Mouse (Mus musculus): ENCODE measurements around the gene Tshz2.

Gene Tshz2

GRCm38 (mm10) chr2:169952981-169953380 lies 320.2 kb downstream of the Tshz2 start:
- DNase-seq, result no peak

- peak; percentile 4 for DNase-seq
These were observed 326.1 kb downstream of the Tshz2 start for GRCm38 (mm10) chr2:169958736-169959573.

- no peak for DNase-seq
These were observed 328.8 kb downstream of the Tshz2 start for GRCm38 (mm10) chr2:169961463-169962230.

DNA sequence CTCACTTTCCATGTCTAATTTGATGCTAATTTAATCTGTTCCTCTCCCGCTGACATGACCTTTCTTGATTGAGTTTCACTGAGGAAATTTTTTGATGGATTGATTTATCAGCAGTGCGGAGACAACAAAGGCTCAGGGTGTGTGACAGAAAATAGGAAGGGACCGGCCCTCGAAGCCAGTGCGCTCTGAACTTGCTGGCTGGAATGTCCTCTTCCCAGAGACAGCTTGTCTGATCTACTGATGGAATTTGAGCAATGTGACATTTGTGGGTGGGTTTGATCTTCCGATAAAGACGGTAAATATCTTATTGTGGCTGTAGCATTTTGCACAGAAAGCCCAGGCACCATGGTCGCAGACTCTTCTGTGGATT lies 329.4 kb downstream of the Tshz2 start:
- no peak for DNase-seq

- DNase-seq, result no peak
These were observed 330.0 kb downstream of the Tshz2 start for GRCm38 (mm10) chr2:169962776-169963175.

DNA sequence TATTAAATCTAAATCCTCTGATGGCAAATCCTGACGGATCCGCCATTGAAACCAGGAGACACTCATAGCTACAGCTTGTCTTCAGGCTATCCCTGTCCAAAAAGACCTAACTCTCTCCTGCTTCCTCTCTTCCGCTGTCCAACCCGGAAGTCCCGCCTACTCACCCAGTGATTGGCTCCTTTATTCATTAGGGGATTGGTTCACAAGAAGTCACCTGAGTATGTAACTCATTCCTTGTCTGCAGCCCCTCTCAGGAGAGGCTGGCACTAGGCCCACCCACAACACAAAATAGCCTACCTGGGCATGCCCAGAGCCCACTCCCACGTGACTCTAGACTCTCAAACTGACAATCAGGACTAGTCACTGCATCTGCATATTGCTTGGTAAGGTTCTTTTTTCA lies 337.7 kb downstream of the Tshz2 start:
- DNase-seq, result no peak

DNA sequence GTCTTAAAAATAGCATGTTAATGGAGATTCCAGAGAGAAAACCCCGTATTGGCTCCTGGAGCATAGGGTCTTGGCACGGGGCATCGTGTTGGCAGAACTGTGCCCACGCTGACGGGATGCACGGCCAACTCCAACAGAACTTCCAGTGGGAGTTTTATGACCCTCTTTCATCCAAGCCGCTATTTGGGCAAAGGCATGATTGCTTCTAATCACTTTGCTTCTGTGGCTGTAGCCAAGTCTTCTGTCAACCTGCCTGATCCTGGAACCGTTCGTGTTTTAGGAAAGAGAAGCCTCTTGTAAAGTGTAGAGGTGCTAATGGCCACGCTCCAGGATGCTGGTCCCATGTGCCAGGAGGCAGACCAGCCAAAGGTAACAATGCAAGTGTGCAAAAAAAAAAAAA lies 350.1 kb downstream of the Tshz2 start:
- DNase-seq, result no peak

DNA sequence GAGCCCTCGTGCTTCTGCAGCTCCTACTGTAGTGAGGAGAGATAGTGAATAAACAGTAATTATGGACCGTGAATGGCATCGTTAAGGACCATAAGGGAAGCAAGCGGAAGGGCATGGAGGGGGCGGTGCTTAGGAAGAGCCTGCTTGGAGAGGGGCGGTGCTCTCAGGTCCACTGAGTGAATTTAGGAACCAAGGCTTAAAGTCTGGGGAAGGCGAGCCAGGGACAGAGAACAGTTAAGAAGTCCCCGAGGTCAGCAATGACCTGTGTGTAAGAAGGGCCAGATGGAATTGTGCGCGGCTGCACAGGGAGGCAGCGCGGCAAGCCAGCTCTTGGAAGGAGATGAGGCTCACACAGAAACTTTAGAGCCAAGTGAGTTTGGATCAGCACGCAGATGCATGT lies 354.4 kb downstream of the Tshz2 start:
- no peak for DNase-seq

GRCm38 (mm10) chr2:169989186-169989585 lies 356.4 kb downstream of the Tshz2 start:
- no peak for DNase-seq

DNA sequence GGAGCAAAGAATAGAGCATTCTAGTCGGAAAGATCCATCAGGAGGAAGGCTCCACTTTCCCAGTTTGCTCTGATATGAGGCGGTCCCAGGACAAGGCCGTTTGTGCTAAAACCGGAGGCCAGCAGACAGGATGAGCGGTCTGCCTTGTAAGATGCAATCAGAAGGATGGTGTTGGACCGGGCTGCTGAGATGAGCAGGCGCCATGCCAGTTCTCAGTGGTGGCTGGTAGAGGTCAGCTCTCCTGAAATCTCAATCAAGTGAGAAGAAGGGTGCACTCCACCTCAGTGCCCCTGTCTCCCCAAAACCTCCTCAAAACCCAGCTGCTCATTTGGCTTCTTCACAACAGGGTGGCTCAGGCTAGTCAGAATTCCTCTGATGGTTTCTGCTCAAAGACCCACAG lies 358.2 kb downstream of the Tshz2 start:
- no peak for DNase-seq

DNA sequence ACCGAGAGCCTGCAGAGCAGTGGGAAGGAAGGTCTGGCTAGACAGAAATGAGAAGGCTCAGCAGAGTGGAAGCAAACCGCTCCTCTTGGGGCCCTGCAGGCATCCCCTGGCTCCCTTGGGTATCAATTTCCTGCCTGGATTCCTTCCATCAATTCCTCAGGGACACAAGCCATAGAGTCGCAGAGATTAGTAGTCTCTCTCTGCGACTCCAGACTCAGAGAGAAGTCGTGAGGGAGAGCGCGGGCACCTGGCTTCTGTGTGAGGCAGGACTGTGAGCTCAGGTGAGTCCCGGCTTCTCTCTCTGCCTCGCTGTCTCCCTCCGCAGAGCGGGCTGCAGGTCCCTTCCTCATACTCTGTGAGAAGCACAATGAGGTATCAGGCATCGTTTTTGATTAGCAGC lies 363.2 kb downstream of the Tshz2 start:
- DNase-seq, result no peak

- DNase-seq, result no peak
These were observed 363.9 kb downstream of the Tshz2 start for GRCm38 (mm10) chr2:169996501-169997237.

DNA sequence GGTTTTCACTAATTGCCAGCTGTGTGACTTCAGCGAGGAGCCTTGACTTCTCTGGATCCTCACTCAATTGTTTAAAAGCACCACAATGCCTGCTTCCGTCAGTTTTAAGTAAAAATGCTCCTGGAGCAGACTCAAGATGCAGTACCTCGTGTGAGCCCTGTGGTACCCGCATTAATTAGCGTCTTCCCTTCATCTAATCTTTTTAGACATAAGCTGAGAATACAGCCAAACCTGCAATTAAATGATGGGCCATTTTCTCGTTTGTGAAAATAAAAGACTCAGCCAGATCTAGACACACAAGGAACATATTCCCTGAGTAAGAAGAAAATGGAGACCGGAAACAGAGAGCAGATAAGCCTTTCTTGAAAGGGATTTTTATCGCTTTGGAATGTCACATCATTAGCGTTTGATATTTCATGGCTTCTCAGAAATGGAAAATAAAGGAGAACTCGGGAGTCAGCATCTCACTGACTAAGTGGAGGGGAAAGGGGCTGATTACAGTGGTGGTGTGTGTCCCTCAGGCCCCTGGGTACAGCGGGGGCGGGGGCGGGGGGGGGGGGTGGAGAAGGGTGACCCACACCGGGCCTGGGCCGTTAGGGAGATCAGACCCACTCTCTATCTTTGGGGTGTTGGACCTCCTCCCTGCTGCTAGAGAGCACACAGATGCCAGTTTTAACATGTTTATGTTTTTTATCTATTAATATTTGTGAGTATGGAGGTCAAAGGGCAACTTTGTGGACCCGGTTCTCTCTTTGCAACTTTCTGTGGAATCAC lies 364.6 kb downstream of the Tshz2 start:
- no peak for DNase-seq

- DNase-seq, result no peak
These were observed 366.1 kb downstream of the Tshz2 start for GRCm38 (mm10) chr2:169998878-169999337.

DNA sequence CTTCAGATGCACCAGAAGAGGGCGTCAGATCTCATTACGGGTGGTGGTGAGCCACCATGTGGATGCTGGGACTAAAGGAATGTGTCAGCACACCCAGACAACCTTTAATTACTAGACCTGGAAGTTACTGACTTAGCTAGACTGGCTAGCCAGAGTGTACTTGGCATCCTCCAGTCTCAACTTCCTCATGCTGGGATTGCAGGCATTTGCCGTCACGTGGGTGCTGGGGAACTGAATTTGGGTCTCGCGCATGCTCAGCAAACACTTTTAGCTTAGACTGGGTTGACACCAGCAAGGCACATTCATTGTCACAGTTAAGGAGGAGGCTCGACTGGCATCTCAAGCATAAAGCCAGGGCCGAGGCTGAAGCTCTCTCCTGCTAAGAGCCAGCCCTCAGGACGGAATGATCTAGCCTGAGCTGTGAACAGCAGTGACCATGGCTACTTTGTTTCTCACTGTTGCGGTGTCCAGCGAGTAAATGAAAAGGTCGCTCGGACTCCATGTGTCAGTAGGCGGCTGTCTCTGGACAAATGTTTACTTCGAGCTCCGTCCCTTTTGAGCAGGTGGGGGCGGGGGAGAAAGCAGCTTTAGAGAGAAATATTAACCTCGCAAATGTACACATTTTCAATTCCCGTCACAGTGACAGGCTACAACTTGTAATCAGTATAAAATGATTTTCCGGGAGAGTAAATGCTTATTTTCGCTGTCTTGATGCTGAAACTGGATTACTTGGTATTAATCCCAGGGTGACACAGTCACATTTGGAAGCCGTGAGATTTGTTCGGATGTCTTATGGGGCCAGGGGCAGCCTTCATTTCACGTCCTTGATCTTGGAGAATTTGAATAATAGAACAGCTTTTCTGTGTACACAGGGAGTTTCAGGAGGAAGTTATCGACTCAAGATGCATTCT lies 370.0 kb downstream of the Tshz2 start:
- no peak for DNase-seq

- no peak for DNase-seq
These were observed 370.9 kb downstream of the Tshz2 start for GRCm38 (mm10) chr2:170003666-170004065.

DNA sequence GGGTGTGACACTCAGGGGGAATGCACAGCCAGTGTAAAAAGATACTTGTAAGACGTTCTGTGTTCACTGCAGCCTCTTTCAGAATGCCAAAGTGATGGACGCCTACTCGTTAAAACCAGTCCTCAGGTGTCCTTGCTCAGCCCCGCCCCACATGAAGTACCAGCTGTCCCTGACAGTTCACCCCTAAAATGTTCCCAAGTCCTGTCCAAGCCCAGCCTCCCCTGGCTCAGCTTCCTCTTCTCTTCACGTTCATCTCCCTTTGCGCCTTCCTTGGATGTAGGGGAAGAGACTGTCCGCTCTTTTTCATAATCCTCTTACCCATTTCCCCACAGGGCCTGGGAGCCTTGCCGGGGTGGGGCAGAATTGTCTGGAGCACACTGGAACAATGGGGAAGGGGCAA lies 374.0 kb downstream of the Tshz2 start:
- DNase-seq, result no peak

- DNase-seq, result no peak
These were observed 374.7 kb downstream of the Tshz2 start for GRCm38 (mm10) chr2:170007426-170007958.

DNA sequence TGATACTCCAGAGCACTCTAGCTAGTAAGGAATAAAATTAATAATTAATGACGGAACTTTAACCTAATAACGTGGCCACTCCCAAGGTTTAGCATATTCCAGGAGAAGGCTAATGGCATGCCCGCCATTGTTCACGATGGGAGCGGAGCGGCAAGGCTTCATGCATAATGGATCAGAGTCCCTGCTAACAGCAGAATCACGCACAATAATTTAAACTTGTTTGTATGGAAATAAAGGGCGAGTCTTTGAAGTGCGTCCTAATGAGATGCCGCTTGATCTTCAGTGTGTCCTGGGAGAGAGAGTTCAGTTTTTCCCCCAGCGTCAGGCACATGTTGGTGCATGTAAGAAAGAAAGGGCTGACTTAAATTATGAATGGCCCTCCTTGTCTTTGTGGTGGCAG lies 376.9 kb downstream of the Tshz2 start:
- no peak for DNase-seq

- no peak for DNase-seq
These were observed 379.0 kb downstream of the Tshz2 start for GRCm38 (mm10) chr2:170011858-170012257.

GRCm38 (mm10) chr2:170017302-170017701 lies 384.5 kb downstream of the Tshz2 start:
- no peak for DNase-seq

All from thymus, postnatal 14 days (tissue).